In genomic region chr1:194773899-194774298, GRCm38 (mm10) we compare ENCODE assay signal across 19 mouse cellular contexts.
DNase-seq lines count a peak whose midpoint lies in the region; ATAC-seq and TF ChIP-seq lines count a peak whose summit lies in the region.
"Had no signal": no experiment of that assay in that cellular context is flagged by ENCODE, and none has a peak within 500 bp of the region (broad histone marks: within the 10 kb centered on the region; RNA-seq: fewer than 3 reads in every experiment).

No protein-coding gene starts in this region.

- peak; percentile 13 for DNase-seq in embryonic facial prominence, embryonic 11.5 days (ENCODE audit: low spot score)
- DNase-seq in embryonic facial prominence, embryonic 10.5 days (ENCODE audit: low spot score): no peak
- DNase-seq in kidney, postnatal 0 days (ENCODE audit: low spot score): peak; percentile 14
- no peak for DNase-seq in kidney, postnatal 10 days
- DNase-seq in retina, postnatal 7 days (ENCODE audit: low read depth, low spot score): peak; percentile 34
- no peak for DNase-seq in frontal cortex, postnatal 10 days (ENCODE audit: low spot score in 2 of 2)
- DNase-seq in layer of hippocampus, postnatal 36 days: no peak
- DNase-seq: cerebellum, adult 9-11 months; kidney, adult 18-20 months; right cerebral cortex, postnatal 14 days; thymus, postnatal 25 days had no signal

- no peak for ATAC-seq in embryonic facial prominence, embryonic 11.5 days (replicated peaks; ENCODE audit: insufficient number of reproducible peaks, low FRiP score, low TSS enrichment, low read depth)
- no peak for ATAC-seq in kidney, postnatal 0 days (replicated peaks; ENCODE audit: low FRiP score, low read depth)
- peak; percentile 72 for ATAC-seq in liver, embryonic 12.5 days
- ATAC-seq: Patski had no signal

- no peak overlapping the region for H3K4me3 ChIP-seq in embryonic facial prominence, embryonic 11.5 days (ENCODE audit: low read depth, low read length)
- H3K4me3 ChIP-seq in embryonic facial prominence, embryonic 10.5 days: no peak overlapping the region
- H3K4me3 ChIP-seq in kidney, postnatal 0 days (replicated peaks; ENCODE audit: low read depth, low read length): no peak overlapping the region
- no peak overlapping the region for H3K4me3 ChIP-seq in liver, embryonic 12.5 days
- H3K4me3 ChIP-seq: embryonic facial prominence, embryonic 13.5 days; hindbrain, embryonic 15.5 days; limb, embryonic 10.5 days; midbrain, embryonic 10.5 days; myocyte had no signal

- no peak for TF ChIP-seq CTCF in kidney, postnatal 0 days (IDR thresholded peaks at IDR 0.05; ENCODE audit: low read depth)

- 15% methylated on average over 3 of the region's 3 CpGs for WGBS in embryonic facial prominence, embryonic 11.5 days
- WGBS in embryonic facial prominence, embryonic 10.5 days: 14% methylated on average over 3 of the region's 3 CpGs
- WGBS in kidney, postnatal 0 days: 17% methylated on average over 3 of the region's 3 CpGs
- WGBS in liver, embryonic 12.5 days (ENCODE audit: insufficient replicate concordance): 23% methylated on average over 3 of the region's 3 CpGs

- no peak overlapping the region for H3K27ac ChIP-seq in embryonic facial prominence, embryonic 11.5 days (replicated peaks; ENCODE audit: low read depth, low read length)
- H3K27ac ChIP-seq in embryonic facial prominence, embryonic 10.5 days (replicated peaks): no peak overlapping the region
- H3K27ac ChIP-seq in kidney, postnatal 0 days: no peak overlapping the region
- peak overlapping the region; percentile 76 for H3K27ac ChIP-seq in liver, embryonic 12.5 days
- H3K27ac ChIP-seq: embryonic facial prominence, embryonic 13.5 days; hindbrain, embryonic 15.5 days; limb, embryonic 10.5 days; midbrain, embryonic 10.5 days had no signal

- no peaks in the 10 kb centered on the region for H3K27me3 ChIP-seq in embryonic facial prominence, embryonic 11.5 days (ENCODE audit: control insufficient read depth, insufficient read depth, low read length)
- H3K27me3 ChIP-seq in embryonic facial prominence, embryonic 10.5 days (replicated peaks; ENCODE audit: low read depth, poor library complexity, severe bottlenecking): no peaks in the 10 kb centered on the region
- no peaks in the 10 kb centered on the region for H3K27me3 ChIP-seq in kidney, postnatal 0 days (ENCODE audit: insufficient read depth, low read length)
- H3K27me3 ChIP-seq in liver, embryonic 12.5 days (replicated peaks): no peaks in the 10 kb centered on the region
- H3K27me3 ChIP-seq: CH12.LX; embryonic facial prominence, embryonic 13.5 days; hindbrain, embryonic 15.5 days; Patski had no signal

- no peak overlapping the region for H3K4me2 ChIP-seq in embryonic facial prominence, embryonic 11.5 days (ENCODE audit: low read depth, low read length)
- H3K4me2 ChIP-seq in kidney, postnatal 0 days (ENCODE audit: low read length): no peak overlapping the region
- peak overlapping the region; percentile 34 for H3K4me2 ChIP-seq in liver, embryonic 12.5 days
- H3K4me2 ChIP-seq: embryonic facial prominence, embryonic 13.5 days; hindbrain, embryonic 15.5 days had no signal

- no peaks in the 10 kb centered on the region for H3K4me1 ChIP-seq in embryonic facial prominence, embryonic 11.5 days (ENCODE audit: control insufficient read depth, insufficient read depth, low read length)
- H3K4me1 ChIP-seq in embryonic facial prominence, embryonic 10.5 days: peaks cover 7% of the 10 kb centered on the region
- no peaks in the 10 kb centered on the region for H3K4me1 ChIP-seq in kidney, postnatal 0 days (replicated peaks; ENCODE audit: insufficient read depth, low read length)
- H3K4me1 ChIP-seq in liver, embryonic 12.5 days: peaks cover 50% of the 10 kb centered on the region
- H3K4me1 ChIP-seq: hindbrain, embryonic 15.5 days; midbrain, embryonic 10.5 days had no signal

- H3K9me3 ChIP-seq in embryonic facial prominence, embryonic 11.5 days (replicated peaks; ENCODE audit: control insufficient read depth, low read length): no peaks in the 10 kb centered on the region
- H3K9me3 ChIP-seq in embryonic facial prominence, embryonic 10.5 days: no peaks in the 10 kb centered on the region
- H3K9me3 ChIP-seq in kidney, postnatal 0 days (replicated peaks; ENCODE audit: low read length): no peaks in the 10 kb centered on the region
- no peaks in the 10 kb centered on the region for H3K9me3 ChIP-seq in liver, embryonic 12.5 days (replicated peaks)
- H3K9me3 ChIP-seq: embryonic facial prominence, embryonic 13.5 days; hindbrain, embryonic 15.5 days; limb, embryonic 10.5 days; midbrain, embryonic 10.5 days had no signal

- no peaks in the 10 kb centered on the region for H3K36me3 ChIP-seq in embryonic facial prominence, embryonic 11.5 days (replicated peaks; ENCODE audit: control insufficient read depth, insufficient read depth, low read depth, low read length)
- H3K36me3 ChIP-seq in embryonic facial prominence, embryonic 10.5 days (replicated peaks): peaks cover 26% of the 10 kb centered on the region
- H3K36me3 ChIP-seq in kidney, postnatal 0 days (ENCODE audit: insufficient read depth, low read length): no peaks in the 10 kb centered on the region
- no peaks in the 10 kb centered on the region for H3K36me3 ChIP-seq in liver, embryonic 12.5 days
- H3K36me3 ChIP-seq: embryonic facial prominence, embryonic 13.5 days; limb, embryonic 10.5 days had no signal

- no peak overlapping the region for H3K9ac ChIP-seq in embryonic facial prominence, embryonic 11.5 days (replicated peaks; ENCODE audit: low read length)
- no peak overlapping the region for H3K9ac ChIP-seq in kidney, postnatal 0 days (ENCODE audit: low read depth, low read length)
- H3K9ac ChIP-seq in liver, embryonic 12.5 days: peak overlapping the region; percentile 20; the same call in 1 of the 2 replicates
- H3K9ac ChIP-seq: embryonic facial prominence, embryonic 13.5 days; hindbrain, embryonic 15.5 days had no signal

Comparison
In these comparisons a context has a peak if more than half of its experiments do, and no peak if none do; other contexts are left out.
1. DNase-seq: peak in embryonic facial prominence, embryonic 11.5 days (single experiment), kidney, postnatal 0 days (single experiment) and retina, postnatal 7 days (single experiment); none in embryonic facial prominence, embryonic 10.5 days (single experiment), kidney, postnatal 10 days (single experiment), frontal cortex, postnatal 10 days (0 of 2) and layer of hippocampus, postnatal 36 days (0 of 2).